Mouse (Mus musculus) gastrocnemius, adult 2 months (tissue): ENCODE results near the gene Gm7029. TPM values are rescaled to one million over a fixed set of nuclear protein-coding genes. Genes with fewer than 3 reads are reported as not detected.

Experiments
- DNase-seq: peaks from one replicate; pipeline ENCODE4 v3.0.0; 2022
- H3K27ac ChIP-seq: fragments of 200-600 bp; 2 replicates; pipeline ENCODE4 v1.8.1; 2022; ENCODE audit warnings: mild to moderate bottlenecking
- H3K4me3 ChIP-seq: fragments of 200-600 bp; 2 replicates; pipeline ENCODE4 v1.8.1; 2022; ENCODE audit warnings: mild to moderate bottlenecking, moderate library complexity
- CTCF ChIP-seq: fragments of 200-600 bp; IDR thresholded peaks from 2 replicates; pipeline ENCODE4 v1.8.1; 2022; ENCODE audit warnings: antibody characterized with exemption, mild to moderate bottlenecking, moderate library complexity
- intact Hi-C: fragments of 180-260 bp; cut with DNase I; formaldehyde crosslinking; loops from one replicate; pipeline ENCODE4 v1.15.1; 2025
- microRNA-seq: library from miRNA; unstranded; fragments of <30 nt; microRNA quantifications from one replicate; pipeline ENCODE4 v1.2.0, GENCODE M21; 2021
- total RNA-seq, 2 experiments: library from RNA; stranded (reverse); gene quantifications; 2 replicates each; pipeline ENCODE4 v1.2.3; 2021

Gm7029 gene
- total RNA-seq, 2 experiments from 2014 or later, result not detected

DNA sequence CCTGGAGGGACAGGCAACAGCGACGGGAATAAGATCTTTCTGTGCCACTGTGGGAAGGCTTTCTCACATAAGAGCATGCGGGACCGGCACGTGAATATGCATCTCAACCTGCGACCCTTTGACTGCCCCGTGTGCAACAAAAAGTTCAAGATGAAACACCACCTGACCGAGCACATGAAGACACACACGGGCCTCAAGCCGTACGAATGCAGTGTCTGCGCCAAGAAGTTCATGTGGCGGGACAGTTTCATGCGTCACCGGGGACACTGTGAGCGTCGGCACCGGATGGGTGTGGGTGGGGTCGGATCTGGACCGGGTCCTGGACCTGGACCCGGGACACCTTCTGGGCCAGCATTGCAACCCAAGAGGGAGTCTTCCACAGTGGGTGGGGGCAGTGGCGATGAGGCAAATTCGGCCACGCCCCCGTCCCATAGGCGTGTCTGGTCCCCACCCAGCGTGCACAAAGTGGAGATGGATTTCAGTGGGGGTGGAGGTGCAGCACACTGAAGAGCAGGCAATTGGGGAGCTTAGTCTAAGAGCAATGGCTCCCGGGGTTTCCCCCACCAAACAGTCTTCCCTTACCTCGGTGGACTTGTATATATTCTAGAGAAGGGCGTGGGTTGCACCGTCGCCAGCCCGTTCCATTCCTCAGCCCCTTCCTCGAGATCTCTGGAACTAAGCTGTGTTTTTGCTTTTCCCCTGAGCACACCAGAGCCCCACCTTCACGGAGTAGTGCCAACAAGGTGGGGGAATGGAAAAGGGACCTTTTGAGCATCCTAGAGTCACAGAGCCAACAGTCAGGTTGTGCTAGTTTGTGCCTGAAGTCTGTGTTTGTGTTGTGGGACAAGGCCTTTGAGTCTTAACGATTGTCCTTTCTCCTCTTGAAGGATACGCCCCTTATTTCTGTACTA is 44.9 kb downstream of the Gm7029 start:
- intact Hi-C loops, result no loop called here
- H3K4me3 ChIP-seq, result peak overlapping the region; percentile 94
- no peak for TF ChIP-seq CTCF
- DNase-seq, result peak; percentile 78
- H3K27ac ChIP-seq, result peak overlapping the region; percentile 89

DNA sequence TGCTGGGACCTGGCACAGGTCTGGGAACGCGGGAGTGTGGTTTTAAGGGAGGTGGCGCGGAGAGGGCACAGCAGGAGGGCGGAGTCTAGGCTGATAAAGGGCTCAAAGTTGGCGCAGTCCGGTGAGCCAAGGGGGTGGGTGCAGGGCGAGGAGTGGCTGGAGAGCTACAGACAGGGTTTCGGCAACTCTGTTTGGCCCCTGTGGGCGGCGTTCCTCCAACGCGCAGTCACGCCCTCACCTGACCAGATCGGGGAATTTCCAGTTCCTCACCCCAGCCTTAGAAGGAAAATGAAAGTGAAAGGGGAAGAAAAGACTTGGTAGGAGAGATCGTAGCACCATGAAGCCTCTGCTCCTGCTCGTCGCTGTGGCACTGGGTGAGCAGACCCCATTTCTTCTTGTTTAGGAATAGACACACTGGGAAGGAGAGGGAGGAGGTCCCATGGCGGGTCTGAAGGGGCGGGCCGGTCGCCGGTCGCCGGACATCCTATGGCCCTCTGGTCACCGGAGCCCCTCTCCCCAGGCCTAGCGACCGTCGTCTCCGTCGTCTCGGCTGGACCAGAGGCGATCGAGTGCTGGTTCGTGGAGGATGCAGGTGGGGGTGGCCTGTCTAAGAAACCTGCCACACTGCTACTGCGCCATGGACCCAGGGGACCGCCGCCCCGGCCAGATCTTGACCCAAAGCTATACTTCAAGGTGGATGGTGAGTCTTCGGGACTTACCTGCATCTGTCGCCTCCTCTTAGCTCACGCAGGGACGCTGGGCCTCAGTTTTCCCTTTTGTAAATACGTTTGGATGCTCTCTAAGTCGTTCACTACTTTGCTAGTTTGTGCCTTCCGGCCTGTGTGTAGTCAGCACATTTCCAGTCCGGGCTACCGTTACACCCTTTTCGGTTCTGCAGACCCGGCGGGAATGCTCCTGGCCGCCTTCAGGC is 46.0 kb downstream of the Gm7029 start:
- TF ChIP-seq CTCF, result peak; percentile 46
- peak overlapping the region; percentile 89 for H3K27ac ChIP-seq
- intact Hi-C loops, result no loop called here
- peak overlapping the region; percentile 94 for H3K4me3 ChIP-seq
- DNase-seq, result peak; percentile 89

- peak; percentile 87 for DNase-seq
- intact Hi-C loops, result no loop called here
- peak; percentile 88 for TF ChIP-seq CTCF
- Histone ChIP-seq H3K27ac (peak overlapping the region; percentile 89), H3K4me3 (peak overlapping the region; percentile 94)
These were observed 46.9 kb downstream of the Gm7029 start for GRCm38 (mm10) chr17:33920282-33921097.

DNA sequence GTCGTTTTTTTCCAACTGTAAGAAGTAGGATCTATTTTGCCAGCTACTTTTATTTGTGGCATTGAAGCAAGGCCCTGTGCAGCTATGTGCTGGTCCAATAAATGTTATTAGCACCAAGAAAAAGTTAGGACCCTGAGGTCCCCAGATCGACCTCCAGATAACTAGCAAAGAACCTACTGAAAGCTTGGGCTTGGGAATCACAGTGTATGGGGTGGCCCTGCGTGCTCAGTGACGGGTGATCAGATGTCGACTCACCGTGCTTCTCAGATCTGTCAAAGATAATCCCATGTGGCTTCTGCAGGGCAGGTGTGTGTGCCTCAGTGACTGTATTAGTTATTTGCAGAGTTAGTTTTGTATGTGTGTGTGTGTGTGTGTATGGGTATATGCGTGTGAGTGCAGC is 47.7 kb downstream of the Gm7029 start:
- no peak for DNase-seq
- no peak overlapping the region for H3K27ac ChIP-seq
- no peak for TF ChIP-seq CTCF
- intact Hi-C loops, result no loop called here
- no peak overlapping the region; the same call in none of the 2 replicates for H3K4me3 ChIP-seq

Small RNA genes within 50 kb of the gene (microRNA-seq; reads per million reads assigned to microRNA genes)
- not detected for gene Gm27740

Other genes with a start within 250 kb of the Gm7029 start
- 1 to 10 TPM; 5.4 to 8.2 TPM for gene Zfp414, start 244.7 kb upstream of the Gm7029 start, total RNA-seq
- gene Pram1, start 235.8 kb upstream of the Gm7029 start, total RNA-seq, result under 1 TPM in 1 of 2 experiments, not detected in 1; 0.17 TPM
- gene Hnrnpm, start 187.0 kb upstream of the Gm7029 start, total RNA-seq, result 10 to 100 TPM; 79.1 to 95.6 TPM
- gene March2, start 155.2 kb upstream of the Gm7029 start, total RNA-seq, result 10 to 100 TPM; 88.8 to 90.7 TPM
- 100 to 1,000 TPM; 134 to 150 TPM for gene Rab11b, start 113.3 kb upstream of the Gm7029 start, total RNA-seq
- 1 to 10 TPM; 1.4 to 5.9 TPM for gene Angptl4, start 92.0 kb upstream of the Gm7029 start, total RNA-seq
- gene Kank3, start 63.3 kb upstream of the Gm7029 start, total RNA-seq, result 10 to 100 TPM; 15.7 to 24.5 TPM
- 100 to 1,000 TPM; 541 to 640 TPM for gene Rps28, start 49.3 kb upstream of the Gm7029 start, total RNA-seq
- 100 to 1,000 TPM; 351 to 407 TPM for gene Ndufa7, start 49.3 kb upstream of the Gm7029 start, total RNA-seq
- gene Cd320, start 30.7 kb upstream of the Gm7029 start, total RNA-seq, result 10 to 100 TPM; 13.8 to 16.1 TPM
- gene Kifc1, start 16.8 kb downstream of the Gm7029 start, total RNA-seq, result under 1 TPM; 0.23 to 0.33 TPM
- gene Platr17, start 31.3 kb downstream of the Gm7029 start, total RNA-seq, result not detected
- gene Daxx, start 35.6 kb downstream of the Gm7029 start, total RNA-seq, result 10 to 100 TPM; 13.3 to 13.9 TPM
- 10 to 100 TPM; 34.0 to 44.4 TPM for gene Tapbp, start 42.1 kb downstream of the Gm7029 start, total RNA-seq
- gene Zbtb22, start 42.1 kb downstream of the Gm7029 start, total RNA-seq, result 10 to 100 TPM; 14.5 to 14.8 TPM
- 10 to 100 TPM; 31.4 to 34.0 TPM for gene Rgl2, start 55.7 kb downstream of the Gm7029 start, total RNA-seq
- 10 to 100 TPM; 51.2 to 67.6 TPM for gene Pfdn6, start 66.5 kb downstream of the Gm7029 start, total RNA-seq
- 1 to 10 TPM; 8.6 to 8.8 TPM for gene Wdr46, start 66.8 kb downstream of the Gm7029 start, total RNA-seq
- gene B3galt4, start 77.7 kb downstream of the Gm7029 start, total RNA-seq, result 1 to 10 TPM; 1.3 to 1.4 TPM
- 10 to 100 TPM; 31.7 to 33.4 TPM for gene Vps52, start 82.0 kb downstream of the Gm7029 start, total RNA-seq
- gene Rps18, start 82.2 kb downstream of the Gm7029 start, total RNA-seq, result 100 to 1,000 TPM; 364 to 443 TPM
- gene H2-K1, start 126.5 kb downstream of the Gm7029 start, total RNA-seq, result 10 to 100 TPM; 28.2 to 41.1 TPM
- gene Ring1, start 150.8 kb downstream of the Gm7029 start, total RNA-seq, result 10 to 100 TPM; 11.6 to 12.8 TPM
- gene H2-Ke6, start 154.2 kb downstream of the Gm7029 start, total RNA-seq, result 10 to 100 TPM; 69.9 to 82.3 TPM
- gene Slc39a7, start 157.8 kb downstream of the Gm7029 start, total RNA-seq, result 10 to 100 TPM; 44.6 to 49.5 TPM
- 10 to 100 TPM; 40.5 to 41.7 TPM for gene Rxrb, start 158.0 kb downstream of the Gm7029 start, total RNA-seq
- 1 to 10 TPM; 3.0 to 9.6 TPM for gene Col11a2, start 165.6 kb downstream of the Gm7029 start, total RNA-seq
- not detected for gene H2-Oa, start 218.5 kb downstream of the Gm7029 start, total RNA-seq
- gene H2-DMa, start 245.7 kb downstream of the Gm7029 start, total RNA-seq, result 1 to 10 TPM; 3.0 to 3.1 TPM
- 10 to 100 TPM; 70.3 to 88.9 TPM for gene Brd2, start 248.8 kb downstream of the Gm7029 start, total RNA-seq